Mouse (Mus musculus): ENCODE data around the gene Efcab6. TPM values are rescaled to one million over a fixed set of nuclear protein-coding genes. Genes with fewer than 3 reads are reported as not detected.

The Efcab6 gene
- total and polyA plus RNA-seq, 3 experiments, result not detected

DNA sequence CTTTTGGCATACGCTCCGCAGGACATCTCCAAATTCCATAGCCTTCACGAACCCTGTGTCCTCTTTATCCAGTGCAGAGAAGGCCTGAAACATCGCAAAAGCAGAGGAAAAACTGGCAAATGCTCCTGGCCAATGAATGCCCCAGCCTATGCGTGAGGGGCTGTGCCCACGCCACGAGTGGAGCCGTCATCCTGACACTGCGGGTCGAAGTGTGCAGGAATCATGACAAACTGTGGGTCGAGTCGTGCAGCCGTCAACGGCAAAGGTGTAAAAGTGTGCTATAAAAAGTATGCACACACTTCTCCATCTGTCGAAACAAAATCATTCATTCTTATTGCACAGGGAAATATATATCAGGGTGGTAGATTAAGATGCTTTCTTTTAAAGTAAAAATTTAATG, 172.3 kb downstream of the Efcab6 start:
- no peak for DNase-seq (ENCODE audit: low read depth, low spot score)
- H3K79me2 ChIP-seq (ENCODE audit: control insufficient read depth, insufficient read depth, low read length, poor library complexity), result no peaks in the 10 kb centered on the region
- no peaks in the 10 kb centered on the region for H3K9me3 ChIP-seq (replicated peaks; ENCODE audit: insufficient read depth, low read length)
- H3K27ac ChIP-seq (ENCODE audit: control insufficient read depth, low read depth, low read length), result no peak overlapping the region
- H3K9ac ChIP-seq (ENCODE audit: control insufficient read depth, low read depth, low read length, poor library complexity, severe bottlenecking), result no peak overlapping the region
- no peaks in the 10 kb centered on the region for H3K27me3 ChIP-seq (ENCODE audit: control insufficient read depth in 1 of 2, insufficient read depth in 2 of 2, low read length in 2 of 2)
- no peak overlapping the region for H3K4me3 ChIP-seq (ENCODE audit: control insufficient read depth in 1 of 2, insufficient read depth in 1 of 2, low read depth in 2 of 2, low read length in 2 of 2)
- H3K36me3 ChIP-seq (ENCODE audit: control insufficient read depth in 1 of 2, insufficient read depth in 2 of 2, low read length in 2 of 2), result no peaks in the 10 kb centered on the region
- H3K4me1 ChIP-seq (ENCODE audit: control insufficient read depth in 1 of 2, insufficient read depth in 2 of 2, low read length in 2 of 2), result no peaks in the 10 kb centered on the region
- TF ChIP-seq MYC (IDR thresholded peaks at IDR 0.05; ENCODE audit: low read depth, low read length) (no peak), MXI1 (IDR thresholded peaks at IDR 0.05; ENCODE audit: low read depth, low read length) (no peak)

DNA sequence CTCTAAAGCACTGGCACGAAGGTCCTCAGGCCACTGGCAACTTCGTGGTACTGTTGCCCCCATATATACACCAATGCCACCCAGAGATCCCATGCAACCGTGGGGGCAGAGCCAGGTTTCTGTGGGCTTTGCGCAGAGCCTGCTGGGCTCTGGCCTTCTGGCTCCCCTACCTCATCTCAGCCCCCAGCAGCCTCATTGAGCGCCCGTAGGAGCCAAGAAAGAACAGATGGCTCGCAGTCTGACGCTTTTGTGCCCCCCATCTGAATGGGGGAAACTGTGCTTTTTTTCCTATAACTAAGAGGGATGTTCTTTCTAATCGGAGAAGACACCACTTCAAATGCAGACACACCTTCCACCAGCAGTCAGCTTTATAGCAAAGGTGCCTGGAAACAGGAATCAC, 180.9 kb downstream of the Efcab6 start:
- Histone ChIP-seq H3K79me2 (ENCODE audit: control insufficient read depth, insufficient read depth, low read length, poor library complexity) (no peaks in the 10 kb centered on the region), H3K4me3 (ENCODE audit: control insufficient read depth in 1 of 2, insufficient read depth in 1 of 2, low read depth in 2 of 2, low read length in 2 of 2) (no peak overlapping the region), H3K9me3 (replicated peaks; ENCODE audit: insufficient read depth, low read length) (no peaks in the 10 kb centered on the region), H3K4me1 (ENCODE audit: control insufficient read depth in 1 of 2, insufficient read depth in 2 of 2, low read length in 2 of 2) (no peaks in the 10 kb centered on the region), H3K9ac (ENCODE audit: control insufficient read depth, low read depth, low read length, poor library complexity, severe bottlenecking) (no peak overlapping the region), H3K36me3 (ENCODE audit: control insufficient read depth in 1 of 2, insufficient read depth in 2 of 2, low read length in 2 of 2) (no peaks in the 10 kb centered on the region), H3K27me3 (ENCODE audit: control insufficient read depth in 1 of 2, insufficient read depth in 2 of 2, low read length in 2 of 2) (no peaks in the 10 kb centered on the region), H3K27ac (ENCODE audit: control insufficient read depth, low read depth, low read length) (no peak overlapping the region)
- DNase-seq (ENCODE audit: low read depth, low spot score), result no peak
- TF ChIP-seq GABPA (IDR thresholded peaks at IDR 0.05; ENCODE audit: low read depth, low read length), result no peak
- TF ChIP-seq CHD2 (IDR thresholded peaks at IDR 0.05; ENCODE audit: low read length), result no peak
- no peak for TF ChIP-seq POLR2AphosphoS2 (IDR thresholded peaks at IDR 0.05; ENCODE audit: low read length)
- TF ChIP-seq EP300 (IDR thresholded peaks at IDR 0.05; ENCODE audit: low read depth in 1 of 2, low read length in 2 of 2), result no peak
- TF ChIP-seq CHD1 (IDR thresholded peaks at IDR 0.05; ENCODE audit: low read depth, low read length), result no peak
- no peak for TF ChIP-seq CTCF (IDR thresholded peaks at IDR 0.05 in 2 of 3, conservative IDR thresholded peaks at IDR 0.05 in 1 of 3; ENCODE audit: control insufficient read depth in 1 of 3, insufficient read depth in 1 of 3, low read depth in 2 of 3, low read length in 3 of 3, poor library complexity in 1 of 3, severe bottlenecking in 1 of 3)
- no peak for TF ChIP-seq TAL1 (IDR thresholded peaks at IDR 0.05; ENCODE audit: low read length)
- no peak for TF ChIP-seq POLR2AphosphoS5 (IDR thresholded peaks at IDR 0.05; ENCODE audit: borderline replicate concordance, low read depth, low read length)
- TF ChIP-seq ZNF384 (IDR thresholded peaks at IDR 0.05; ENCODE audit: low read depth, low read length), result no peak
- no peak for TF ChIP-seq SIN3A (IDR thresholded peaks at IDR 0.05; ENCODE audit: low read length)
- TF ChIP-seq MEF2A (IDR thresholded peaks at IDR 0.05; ENCODE audit: extremely low read depth, insufficient replicate concordance, low read depth, low read length, poor library complexity, severe bottlenecking), result no peak
- TF ChIP-seq MYB (IDR thresholded peaks at IDR 0.05; ENCODE audit: low read depth, low read length), result no peak

DNA sequence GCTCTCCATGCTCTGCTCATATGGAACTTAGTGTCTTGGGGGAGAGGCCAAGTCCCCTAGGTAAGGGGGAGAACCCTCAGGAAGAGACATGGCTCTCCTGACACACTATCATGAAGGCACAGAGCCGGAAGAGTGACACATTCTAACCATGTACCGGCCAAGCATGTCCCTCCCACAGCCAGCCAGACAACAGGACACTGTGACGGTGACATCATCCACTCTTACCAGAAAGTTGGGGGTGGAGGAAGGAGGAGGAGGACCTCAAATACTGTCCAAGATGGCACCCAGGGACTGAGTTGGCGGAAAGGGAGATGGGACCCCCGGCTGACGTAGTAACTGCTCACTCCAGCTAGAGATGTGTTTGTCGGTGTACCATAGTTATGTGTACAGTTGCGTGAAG, 181.4 kb downstream of the Efcab6 start:
- DNase-seq (ENCODE audit: low read depth, low spot score), result no peak
- H3K27me3 ChIP-seq (ENCODE audit: control insufficient read depth in 1 of 2, insufficient read depth in 2 of 2, low read length in 2 of 2), result no peaks in the 10 kb centered on the region
- no peak overlapping the region for H3K27ac ChIP-seq (ENCODE audit: control insufficient read depth, low read depth, low read length)
- H3K9ac ChIP-seq (ENCODE audit: control insufficient read depth, low read depth, low read length, poor library complexity, severe bottlenecking), result no peak overlapping the region
- H3K4me1 ChIP-seq (ENCODE audit: control insufficient read depth in 1 of 2, insufficient read depth in 2 of 2, low read length in 2 of 2), result no peaks in the 10 kb centered on the region
- H3K36me3 ChIP-seq (ENCODE audit: control insufficient read depth in 1 of 2, insufficient read depth in 2 of 2, low read length in 2 of 2), result no peaks in the 10 kb centered on the region
- no peak for TF ChIP-seq USF1 (IDR thresholded peaks at IDR 0.05; ENCODE audit: low read depth, low read length)
- no peak for TF ChIP-seq SIN3A (IDR thresholded peaks at IDR 0.05; ENCODE audit: low read length)
- TF ChIP-seq GABPA (IDR thresholded peaks at IDR 0.05; ENCODE audit: low read depth, low read length), result no peak
- no peak for TF ChIP-seq NRF1 (IDR thresholded peaks at IDR 0.05; ENCODE audit: insufficient read depth, low read depth, low read length, poor library complexity, severe bottlenecking)
- TF ChIP-seq CHD1 (IDR thresholded peaks at IDR 0.05; ENCODE audit: low read depth, low read length), result no peak
- TF ChIP-seq ELF1 (IDR thresholded peaks at IDR 0.05; ENCODE audit: low read depth, low read length), result no peak
- TF ChIP-seq BHLHE40 (IDR thresholded peaks at IDR 0.05; ENCODE audit: borderline replicate concordance, low read depth, low read length), result no peak
- TF ChIP-seq SMC3 (IDR thresholded peaks at IDR 0.05; ENCODE audit: low read depth, low read length), result no peak
- no peak for TF ChIP-seq ZMIZ1 (IDR thresholded peaks at IDR 0.05; ENCODE audit: low read depth, low read length)
- TF ChIP-seq UBTF (IDR thresholded peaks at IDR 0.05; ENCODE audit: borderline replicate concordance, insufficient read depth, low read depth, low read length), result no peak
- TF ChIP-seq POLR2A (IDR thresholded peaks at IDR 0.05; ENCODE audit: control insufficient read depth in 1 of 2, insufficient read depth in 1 of 2, low read depth in 1 of 2, low read length in 2 of 2, poor library complexity in 1 of 2), result no peak
- TF ChIP-seq TAL1 (IDR thresholded peaks at IDR 0.05; ENCODE audit: low read length), result no peak
- TF ChIP-seq NELFE (IDR thresholded peaks at IDR 0.05; ENCODE audit: low read depth, low read length), result no peak
- no peak for TF ChIP-seq TBP (IDR thresholded peaks at IDR 0.05; ENCODE audit: low read depth, low read length)
- TF ChIP-seq ZC3H11A (IDR thresholded peaks at IDR 0.05; ENCODE audit: low read depth, low read length), result no peak
- H3K79me2 ChIP-seq (ENCODE audit: control insufficient read depth, insufficient read depth, low read length, poor library complexity), result no peaks in the 10 kb centered on the region
- H3K9me3 ChIP-seq (replicated peaks; ENCODE audit: insufficient read depth, low read length), result no peaks in the 10 kb centered on the region
- no peak overlapping the region for H3K4me3 ChIP-seq (ENCODE audit: control insufficient read depth in 1 of 2, insufficient read depth in 1 of 2, low read depth in 2 of 2, low read length in 2 of 2)
